Mouse (Mus musculus) forebrain, postnatal 0 days (tissue): Measurements from ENCODE around the gene Sobp. TPM values are rescaled to one million over a fixed set of nuclear protein-coding genes. Genes with fewer than 3 reads are reported as not detected.
A peak's percentile ranks its signal among the peaks of the same experiment; 100 is the strongest.

Experiments used
- ATAC-seq: fragments of 200-750 bp; cut with Nextera tagmentation; 2 replicates; pipeline ENCODE4 v1.8.0; 2017; ENCODE audit warnings: mild to moderate bottlenecking, moderate library complexity
- DNase-seq: peaks from one replicate; pipeline ENCODE4 v3.0.0-alpha.2; 2015
- H3K27ac ChIP-seq: fragments of 300-500 bp; sonication (generic); 2 replicates; pipeline ENCODE4 v1.5.1; 2014; ENCODE audit warnings: low read depth, mild to moderate bottlenecking, antibody characterized with exemption, low read length, moderate library complexity, mixed read lengths
- H3K27me3 ChIP-seq: fragments of 300-500 bp; sonication (generic); 2 replicates; pipeline ENCODE4 v1.6.1; 2014; ENCODE audit warnings: mild to moderate bottlenecking, low read length, mixed read lengths; ENCODE audit not compliant: insufficient read depth
- H3K36me3 ChIP-seq: fragments of 300-500 bp; sonication (generic); 2 replicates; pipeline ENCODE4 v1.6.1; 2014; ENCODE audit warnings: mild to moderate bottlenecking, moderate library complexity; ENCODE audit not compliant: insufficient read depth
- H3K4me1 ChIP-seq: fragments of 300-500 bp; sonication (generic); 2 replicates; pipeline ENCODE4 v1.6.1; 2014; ENCODE audit warnings: antibody characterized with exemption; ENCODE audit not compliant: insufficient read depth
- H3K4me2 ChIP-seq: fragments of 300-500 bp; sonication (generic); 2 replicates; pipeline ENCODE4 v1.6.1; 2014; ENCODE audit warnings: low read depth, mild to moderate bottlenecking, moderate library complexity
- H3K4me3 ChIP-seq: fragments of 300-500 bp; sonication (generic); 2 replicates; pipeline ENCODE4 v1.5.1; 2014; ENCODE audit warnings: low read depth, low read length, mixed read lengths
- H3K9ac ChIP-seq: fragments of 300-500 bp; sonication (generic); 2 replicates; pipeline ENCODE4 v1.6.1; 2014; ENCODE audit warnings: mild to moderate bottlenecking
- H3K9me3 ChIP-seq: fragments of 300-500 bp; sonication (generic); 2 replicates; pipeline ENCODE4 v1.6.1; 2016; ENCODE audit warnings: low read length
- CTCF ChIP-seq: sonication (generic); IDR thresholded peaks from 2 replicates; pipeline ENCODE4 v1.5.1; 2016; ENCODE audit warnings: antibody characterized with exemption, control low read depth, low read depth
- WGBS: fragments of 180-500 bp; shearing (Covaris S2); extraction: QIAGEN DNeasy Blood & Tissue Kit; methylation state at CpG from one replicate; pipeline ENCODE4 v1.1.7; 2014; 5-methylcytosine and 5-hydroxymethylcytosine counted together
- polyA plus RNA-seq: library from polyadenylated mRNA; unstranded; fragments of >200 nt; fragmentation: Nextera tagmentation; extraction: Ambion mirVana; gene quantifications from 2 replicates; pipeline ENCODE4 v1.2.1, GENCODE M21; 2015
- total RNA-seq: library from RNA; depleted of rRNA; stranded (reverse); fragments of >200 nt; gene quantifications from 2 replicates; pipeline ENCODE4 v1.2.3, GENCODE M21; 2014

Sobp gene
- total and polyA plus RNA-seq, 2 experiments from 2014 or later: 19.9 to 38.3 TPM

DNA sequence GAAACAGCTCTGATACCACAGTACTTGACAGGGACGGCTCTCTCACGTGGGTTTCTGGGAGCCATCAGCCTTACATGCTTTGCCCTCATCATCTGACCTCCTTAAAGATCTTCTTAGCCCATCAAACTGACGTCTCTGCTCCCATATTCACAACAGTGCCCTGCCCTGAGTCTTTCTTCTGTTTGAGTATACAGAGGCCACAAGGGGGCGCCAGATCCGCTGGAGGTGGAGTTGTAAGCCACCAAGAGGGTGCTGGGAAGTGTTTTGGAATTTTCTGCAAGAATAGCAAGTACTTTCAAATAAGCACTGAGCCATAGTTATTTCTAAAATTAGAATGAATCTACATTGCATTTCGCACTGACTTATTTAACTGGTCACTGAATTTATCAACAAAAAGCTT lies 37.5 kb upstream of the Sobp start:
- ATAC-seq: no peak
- 38% methylated on average over 6 of the region's 6 CpGs for WGBS
- H3K4me3 ChIP-seq: no peak overlapping the region
- no peaks in the 10 kb centered on the region for H3K27me3 ChIP-seq
- no peak overlapping the region for H3K9ac ChIP-seq
- no peaks in the 10 kb centered on the region for H3K9me3 ChIP-seq
- H3K4me2 ChIP-seq: no peak overlapping the region
- H3K27ac ChIP-seq: no peak overlapping the region
- H3K4me1 ChIP-seq: no peaks in the 10 kb centered on the region
- no peaks in the 10 kb centered on the region for H3K36me3 ChIP-seq
- TF ChIP-seq CTCF: peak; percentile 41; the same call in 1 of the 2 replicates
- DNase-seq: peak; percentile 8

DNA sequence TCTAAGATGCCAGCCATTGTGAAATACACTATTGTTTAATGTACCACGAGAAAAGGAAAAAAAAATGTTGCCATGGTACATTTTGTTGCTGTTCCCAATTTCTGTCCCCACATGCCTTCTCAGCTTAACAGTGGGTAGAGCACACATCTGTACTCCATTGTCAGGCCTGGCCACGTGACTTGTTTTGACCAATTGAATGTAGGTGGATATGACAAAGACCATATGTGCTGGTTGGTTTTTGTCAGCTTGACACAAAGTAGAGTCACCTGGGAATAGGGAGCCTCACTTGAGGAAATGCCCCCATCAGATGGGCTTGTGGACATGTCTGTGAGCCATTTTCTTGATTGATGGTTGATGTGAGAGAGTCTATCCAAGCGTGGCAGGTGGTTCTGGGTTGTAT lies 29.5 kb upstream of the Sobp start:
- Histone ChIP-seq H3K27me3 (no peaks in the 10 kb centered on the region), H3K4me3 (no peak overlapping the region), H3K27ac (no peak overlapping the region), H3K4me1 (no peaks in the 10 kb centered on the region), H3K9me3 (no peaks in the 10 kb centered on the region), H3K9ac (no peak overlapping the region), H3K4me2 (no peak overlapping the region), H3K36me3 (no peaks in the 10 kb centered on the region)
- ATAC-seq: no peak
- no peak for DNase-seq
- TF ChIP-seq CTCF: no peak
- 84% methylated on average over 3 of the region's 3 CpGs for WGBS

DNA sequence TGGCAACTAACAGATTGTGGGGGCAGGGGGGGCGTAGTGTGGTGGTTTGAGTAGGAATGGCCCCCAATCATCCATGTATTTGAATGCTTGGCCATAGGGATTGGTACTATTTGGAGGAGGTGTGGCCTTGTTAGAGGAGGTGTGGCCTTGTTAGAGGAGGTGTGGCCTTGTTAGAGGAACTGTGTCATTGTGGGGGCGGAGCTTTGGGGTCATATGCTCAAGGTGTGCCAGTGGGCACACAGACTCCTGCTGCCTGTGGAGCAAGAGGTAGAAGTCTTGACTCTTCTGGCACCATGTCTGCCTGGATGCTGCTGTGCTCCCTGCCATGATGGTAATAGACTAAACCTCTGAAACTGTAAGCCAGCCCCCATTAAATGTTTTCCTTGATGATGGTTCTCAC lies 25.9 kb upstream of the Sobp start:
- TF ChIP-seq CTCF: no peak
- H3K27ac ChIP-seq: no peak overlapping the region
- 82% methylated on average over 2 of the region's 2 CpGs for WGBS
- no peaks in the 10 kb centered on the region for H3K27me3 ChIP-seq
- no peak for DNase-seq
- H3K4me1 ChIP-seq: no peaks in the 10 kb centered on the region
- no peaks in the 10 kb centered on the region for H3K36me3 ChIP-seq
- H3K4me2 ChIP-seq: no peak overlapping the region
- no peak overlapping the region for H3K4me3 ChIP-seq
- H3K9ac ChIP-seq: no peak overlapping the region
- H3K9me3 ChIP-seq: no peaks in the 10 kb centered on the region
- no peak for ATAC-seq

DNA sequence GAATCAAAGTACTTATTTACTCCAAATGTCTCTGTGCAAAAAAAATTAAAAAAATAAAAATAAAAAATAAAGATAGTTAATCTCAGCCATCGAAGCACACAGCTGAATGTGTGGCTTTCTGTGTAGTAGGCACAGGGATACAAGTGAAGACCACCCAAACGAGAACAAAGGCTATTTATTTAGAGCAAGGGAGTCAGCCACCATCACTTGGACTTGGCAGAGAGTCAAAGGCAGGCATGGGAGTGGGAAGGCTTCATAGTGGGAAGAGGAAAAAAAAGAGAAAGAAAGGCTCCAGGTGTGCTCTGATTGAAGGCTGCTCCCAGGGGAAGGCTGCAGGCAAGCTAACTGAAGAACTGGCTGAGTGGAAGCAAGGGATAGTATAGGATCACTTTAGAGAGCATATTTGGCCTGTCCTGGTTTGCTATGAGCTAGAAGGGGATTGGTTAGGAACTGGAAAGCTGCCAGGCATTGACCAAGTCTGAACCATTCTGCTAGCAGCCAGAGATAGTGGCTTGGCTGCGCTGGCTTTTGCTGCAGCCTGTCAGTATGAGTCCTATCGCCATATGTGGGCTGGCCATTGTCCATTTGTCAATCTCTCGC lies 6.1 kb upstream of the Sobp start:
- H3K9ac ChIP-seq: no peak overlapping the region
- ATAC-seq (no peak), DNase-seq (peak; percentile 25)
- no peak overlapping the region for H3K4me3 ChIP-seq
- no peaks in the 10 kb centered on the region for H3K36me3 ChIP-seq
- no peak for TF ChIP-seq CTCF
- no peaks in the 10 kb centered on the region for H3K4me1 ChIP-seq
- no peak overlapping the region for H3K4me2 ChIP-seq
- no peak overlapping the region for H3K27ac ChIP-seq
- H3K27me3 ChIP-seq: no peaks in the 10 kb centered on the region
- 23% methylated on average over 5 of the region's 5 CpGs for WGBS
- H3K9me3 ChIP-seq: no peaks in the 10 kb centered on the region

DNA sequence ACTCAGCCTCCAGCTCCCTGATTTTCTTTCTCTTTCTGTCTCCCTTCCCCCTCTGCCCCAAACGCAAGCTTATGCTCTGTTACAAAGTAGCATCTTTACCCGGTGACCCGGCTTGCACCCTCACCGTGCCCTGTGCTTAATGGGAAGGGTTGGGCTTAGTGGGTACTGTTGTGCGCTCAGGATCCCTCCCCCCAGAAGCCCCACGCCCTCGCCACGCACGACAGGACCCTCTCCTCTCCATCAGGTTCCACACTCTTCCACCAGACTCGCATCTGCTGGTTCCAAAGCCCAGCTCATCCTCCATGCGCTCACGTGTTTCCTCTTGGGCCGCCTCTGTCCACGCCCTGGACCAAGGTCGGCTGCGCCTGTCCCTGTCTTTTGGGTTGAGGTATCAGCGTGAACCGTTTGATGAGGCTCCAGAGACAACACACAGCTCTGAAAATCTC lies 849 bp upstream of the Sobp start:
- H3K4me3 ChIP-seq: peak overlapping the region; percentile 88
- no peaks in the 10 kb centered on the region for H3K36me3 ChIP-seq
- H3K4me2 ChIP-seq: peak overlapping the region; percentile 92
- no peaks in the 10 kb centered on the region for H3K27me3 ChIP-seq
- peak overlapping the region; percentile 97 for H3K27ac ChIP-seq
- peaks cover 7% of the 10 kb centered on the region; the same call in 1 of the 2 replicates for H3K4me1 ChIP-seq
- ATAC-seq (no peak; the same call in 1 of the 2 replicates), DNase-seq (no peak)
- WGBS: 4% methylated on average over 18 of the region's 18 CpGs
- H3K9ac ChIP-seq: peak overlapping the region; percentile 85
- H3K9me3 ChIP-seq: no peaks in the 10 kb centered on the region
- TF ChIP-seq CTCF: no peak

DNA sequence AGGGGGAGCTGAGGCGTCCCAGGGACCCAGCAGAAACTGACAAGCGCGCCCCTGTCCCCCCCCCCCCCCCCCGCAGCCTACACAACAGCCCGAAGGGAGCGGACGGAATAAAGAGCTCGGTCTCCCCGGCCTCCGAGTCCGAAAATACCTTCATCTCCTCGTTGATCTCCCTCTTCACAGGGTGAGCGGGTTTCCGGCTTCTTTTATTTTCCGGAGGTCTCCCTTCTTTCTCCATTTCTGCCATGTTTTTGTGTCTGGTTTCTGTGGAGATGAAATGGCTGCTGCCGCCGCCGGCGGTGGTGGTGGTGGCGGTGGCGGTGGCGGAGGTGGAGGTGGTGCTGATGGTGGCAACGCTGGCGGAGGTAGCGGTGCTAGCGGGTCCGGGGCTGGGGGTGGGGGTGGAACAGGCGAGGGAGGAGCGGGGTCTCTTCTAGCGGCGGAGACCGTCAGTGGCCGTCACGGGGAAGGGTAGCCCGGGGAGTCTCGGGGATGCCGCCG lies 453 bp downstream of the Sobp start:
- H3K36me3 ChIP-seq: no peaks in the 10 kb centered on the region
- H3K9me3 ChIP-seq: no peaks in the 10 kb centered on the region
- H3K27me3 ChIP-seq: no peaks in the 10 kb centered on the region
- peak overlapping the region; percentile 88 for H3K4me3 ChIP-seq
- no peak for TF ChIP-seq CTCF
- peak; percentile 55 for ATAC-seq
- peak; percentile 59 for DNase-seq
- 2% methylated on average over 30 of the region's 38 CpGs for WGBS
- peak overlapping the region; percentile 85 for H3K9ac ChIP-seq
- H3K4me1 ChIP-seq: peaks cover 10% of the 10 kb centered on the region
- H3K4me2 ChIP-seq: peak overlapping the region; percentile 92
- H3K27ac ChIP-seq: peak overlapping the region; percentile 97

DNA sequence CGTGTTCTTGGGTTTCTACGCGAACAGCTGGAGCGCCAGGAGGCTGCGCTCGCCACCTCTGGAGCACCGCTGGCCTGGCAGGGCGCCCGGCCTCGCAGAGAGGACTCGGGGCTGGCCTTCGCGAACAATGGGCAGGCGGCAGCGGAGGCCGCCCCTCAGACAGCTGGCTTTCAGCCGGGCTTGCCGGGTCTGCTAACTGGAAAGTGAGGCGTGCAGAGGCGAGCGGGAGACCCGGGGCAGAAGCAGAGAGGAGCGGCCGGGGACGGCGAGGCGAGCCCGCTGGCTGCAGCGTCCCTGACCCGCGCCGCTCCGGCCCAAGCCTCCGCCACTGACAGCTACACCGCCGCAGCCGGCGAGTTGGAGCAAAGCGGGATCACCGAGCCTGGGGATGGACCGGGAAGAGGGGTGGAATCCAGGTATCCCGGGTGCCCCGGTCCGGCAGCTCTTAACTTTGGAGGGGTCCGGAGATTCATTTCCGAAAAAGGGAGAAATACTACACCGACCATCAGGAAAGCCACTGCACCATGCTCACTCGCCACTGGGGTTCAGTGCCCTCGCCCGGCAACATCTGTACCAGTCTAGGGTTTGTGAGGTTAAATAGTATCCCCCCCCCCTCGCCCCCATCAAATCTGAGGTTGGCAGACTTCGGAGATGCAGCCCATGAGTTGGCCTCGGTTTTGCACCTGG lies 1.0 kb downstream of the Sobp start:
- peak overlapping the region; percentile 97 for H3K27ac ChIP-seq
- peak overlapping the region; percentile 85 for H3K9ac ChIP-seq
- no peaks in the 10 kb centered on the region for H3K9me3 ChIP-seq
- H3K4me3 ChIP-seq: peak overlapping the region; percentile 88
- DNase-seq (peak; percentile 58), ATAC-seq (peak; percentile 11)
- no peak for TF ChIP-seq CTCF
- peaks cover 11% of the 10 kb centered on the region for H3K4me1 ChIP-seq
- H3K4me2 ChIP-seq: peak overlapping the region; percentile 92
- WGBS: under 1% methylated on average over 53 of the region's 53 CpGs
- no peaks in the 10 kb centered on the region for H3K27me3 ChIP-seq
- no peaks in the 10 kb centered on the region for H3K36me3 ChIP-seq
